Mouse (Mus musculus) heart, embryonic 11.5 days (tissue): ENCODE data around the gene Tnfrsf12a. TPM values are rescaled to one million over a fixed set of nuclear protein-coding genes. Genes with fewer than 3 reads are reported as not detected.

Experiments used
- ATAC-seq: fragments of 200-750 bp; cut with Nextera tagmentation; replicated peaks from 2 replicates; pipeline ENCODE4 v1.8.0; 2017; ENCODE audit warnings: moderate library complexity; ENCODE audit not compliant: insufficient number of reproducible peaks, low FRiP score, low TSS enrichment
- H3K27ac ChIP-seq: fragments of 300-500 bp; sonication (generic); 2 replicates; pipeline ENCODE4 v1.5.1; 2014; ENCODE audit warnings: mild to moderate bottlenecking, low read depth, low read length
- H3K27me3 ChIP-seq: fragments of 300-500 bp; sonication (generic); 2 replicates; pipeline ENCODE4 v1.6.1; 2014; ENCODE audit warnings: mild to moderate bottlenecking, low read length, mixed read lengths; ENCODE audit not compliant: control insufficient read depth, insufficient read depth
- H3K36me3 ChIP-seq: fragments of 300-500 bp; sonication (generic); 2 replicates; pipeline ENCODE4 v1.6.1; 2014; ENCODE audit warnings: mild to moderate bottlenecking, low read length, moderate library complexity, mixed read lengths; ENCODE audit not compliant: control insufficient read depth, insufficient read depth
- H3K4me1 ChIP-seq: fragments of 300-500 bp; sonication (generic); 2 replicates; pipeline ENCODE4 v1.6.1; 2014; ENCODE audit warnings: low read length; ENCODE audit not compliant: control insufficient read depth, insufficient read depth
- H3K4me2 ChIP-seq: fragments of 300-500 bp; sonication (generic); 2 replicates; pipeline ENCODE4 v1.6.1; 2014; ENCODE audit warnings: mild to moderate bottlenecking, moderate library complexity
- H3K4me3 ChIP-seq: fragments of 300-500 bp; sonication (generic); 2 replicates; pipeline ENCODE4 v1.5.1; 2014; ENCODE audit warnings: low read depth, low read length
- H3K9ac ChIP-seq: fragments of 300-500 bp; sonication (generic); 2 replicates; pipeline ENCODE4 v1.6.1; 2014; ENCODE audit warnings: mild to moderate bottlenecking, low read depth, low read length, moderate library complexity
- H3K9me3 ChIP-seq: fragments of 300-500 bp; sonication (generic); replicated peaks from 2 replicates; pipeline ENCODE4 v1.6.1; 2016; ENCODE audit warnings: low read length; ENCODE audit not compliant: control insufficient read depth
- WGBS: fragments of 180-500 bp; shearing (Covaris S2); extraction: QIAGEN DNeasy Blood & Tissue Kit; methylation state at CpG from one replicate; pipeline ENCODE4 v1.1.7; 2014; ENCODE audit not compliant: insufficient replicate concordance; 5-methylcytosine and 5-hydroxymethylcytosine counted together
- polyA plus RNA-seq: library from polyadenylated mRNA; unstranded; fragments of >200 nt; fragmentation: Nextera tagmentation; extraction: Ambion mirVana; gene quantifications from 2 replicates; pipeline ENCODE4 v1.2.1, GENCODE M21; 2014

The Tnfrsf12a gene
- polyA plus RNA-seq = 77.6 and 85.3 TPM in 2 replicates

- H3K27ac ChIP-seq = peak within 1 kb of the TSS; percentile 95
- H3K4me2 ChIP-seq = peak within 1 kb of the TSS; percentile 95
- ATAC-seq = peak; percentile 33; the same call in 1 of the 2 replicates
These were observed at the start of gene Tnfrsf12a for GRCm38 (mm10) chr17:23677236-23677679. Tnfrsf12a (minus strand) TSS chr17:23677468.

GRCm38 (mm10) chr17:23726758-23727142 lies 49.5 kb upstream of the Tnfrsf12a start:
- Histone ChIP-seq H3K36me3 (no peaks in the 10 kb centered on the region), H3K4me3 (peak overlapping the region; percentile 90), H3K9me3 (no peaks in the 10 kb centered on the region), H3K4me1 (peaks cover 3% of the 10 kb centered on the region; the same call in 1 of the 2 replicates), H3K4me2 (peak overlapping the region; percentile 77), H3K9ac (peak overlapping the region; percentile 89), H3K27ac (peak overlapping the region; percentile 95), H3K27me3 (no peaks in the 10 kb centered on the region)
- peak; percentile 90 for ATAC-seq
- WGBS = under 1% methylated on average over 20 of the region's 20 CpGs

More at GRCm38 (mm10) chr17:23677236-23677679, at the start of gene Tnfrsf12a:
- Histone ChIP-seq H3K36me3 (no peaks in the 10 kb centered on the region), H3K4me3 (peak within 1 kb of the TSS; percentile 73), H3K27me3 (peaks cover 40% of the 10 kb centered on the region), H3K9ac (peak within 1 kb of the TSS; percentile 86), H3K4me1 (peaks cover 21% of the 10 kb centered on the region), H3K9me3 (no peaks in the 10 kb centered on the region)
- WGBS = under 1% methylated on average over 34 of the region's 34 CpGs

- peak; percentile 94 for ATAC-seq
- H3K9me3 ChIP-seq = no peaks in the 10 kb centered on the region
- 1% methylated on average over 70 of the region's 73 CpGs for WGBS
- H3K9ac ChIP-seq = peak within 1 kb of the TSS; percentile 89
- peak within 1 kb of the TSS; percentile 90 for H3K4me3 ChIP-seq
- H3K27ac ChIP-seq = peak within 1 kb of the TSS; percentile 95
- H3K4me1 ChIP-seq = peaks cover 3% of the 10 kb centered on the region; the same call in 1 of the 2 replicates
- peak within 1 kb of the TSS; percentile 77 for H3K4me2 ChIP-seq
- H3K27me3 ChIP-seq = no peaks in the 10 kb centered on the region
- H3K36me3 ChIP-seq = no peaks in the 10 kb centered on the region
These were observed 48.9 kb upstream of the Tnfrsf12a start, which contains the start of gene Pkmyt1 for GRCm38 (mm10) chr17:23725999-23726757. Pkmyt1 (plus strand) TSS chr17:23726336.

GRCm38 (mm10) chr17:23725477-23725876 lies 48.2 kb upstream of the Tnfrsf12a start:
- Histone ChIP-seq H3K27me3 (peaks cover 3% of the 10 kb centered on the region; the same call in 1 of the 2 replicates), H3K9ac (peak overlapping the region; percentile 89; the same call in 1 of the 2 replicates), H3K4me2 (peak overlapping the region; percentile 77), H3K4me1 (peaks cover 3% of the 10 kb centered on the region; the same call in 1 of the 2 replicates), H3K27ac (peak overlapping the region; percentile 95), H3K4me3 (peak overlapping the region; percentile 90), H3K36me3 (no peaks in the 10 kb centered on the region), H3K9me3 (no peaks in the 10 kb centered on the region)
- WGBS = 61% methylated on average over 4 of the region's 4 CpGs
- ATAC-seq = no peak

- no peaks in the 10 kb centered on the region for H3K36me3 ChIP-seq
- H3K4me2 ChIP-seq = no peak within 1 kb of the TSS
- H3K4me3 ChIP-seq = no peak within 1 kb of the TSS
- WGBS = 56% methylated on average over 7 of the region's 7 CpGs
- H3K27me3 ChIP-seq = peaks cover 6% of the 10 kb centered on the region; the same call in 1 of the 2 replicates
- peaks cover 3% of the 10 kb centered on the region; the same call in 1 of the 2 replicates for H3K4me1 ChIP-seq
- ATAC-seq = no peak
- H3K9me3 ChIP-seq = no peaks in the 10 kb centered on the region
- no peak within 1 kb of the TSS for H3K27ac ChIP-seq
- no peak within 1 kb of the TSS for H3K9ac ChIP-seq
These were observed 45.3 kb upstream of the Tnfrsf12a start, which contains the start of gene 1520401A03Rik for GRCm38 (mm10) chr17:23722376-23723125. 1520401A03Rik (minus strand) TSS chr17:23722783.

- no peak for ATAC-seq
- WGBS = 85% methylated on average over 2 of the region's 2 CpGs
- no peak overlapping the region for H3K4me2 ChIP-seq
These were observed 44.6 kb upstream of the Tnfrsf12a start for GRCm38 (mm10) chr17:23721886-23722285.

GRCm38 (mm10) chr17:23719455-23719854 lies 42.2 kb upstream of the Tnfrsf12a start:
- Histone ChIP-seq H3K9me3 (no peaks in the 10 kb centered on the region), H3K27ac (no peak overlapping the region), H3K9ac (no peak overlapping the region), H3K4me2 (no peak overlapping the region), H3K4me3 (no peak overlapping the region), H3K36me3 (no peaks in the 10 kb centered on the region), H3K27me3 (peaks cover 10% of the 10 kb centered on the region; the same call in 1 of the 2 replicates), H3K4me1 (no peaks in the 10 kb centered on the region)
- ATAC-seq = no peak
- 36% methylated on average over 1 of the region's 1 CpGs for WGBS

More at GRCm38 (mm10) chr17:23721886-23722285, 44.6 kb upstream of the Tnfrsf12a start:
- Histone ChIP-seq H3K9me3 (no peaks in the 10 kb centered on the region), H3K27me3 (peaks cover 7% of the 10 kb centered on the region; the same call in 1 of the 2 replicates), H3K36me3 (no peaks in the 10 kb centered on the region), H3K9ac (no peak overlapping the region), H3K4me1 (peaks cover 3% of the 10 kb centered on the region; the same call in 1 of the 2 replicates), H3K27ac (no peak overlapping the region), H3K4me3 (no peak overlapping the region)

- H3K9me3 ChIP-seq = no peaks in the 10 kb centered on the region
- H3K36me3 ChIP-seq = no peaks in the 10 kb centered on the region
- H3K4me1 ChIP-seq = no peaks in the 10 kb centered on the region
- H3K27ac ChIP-seq = no peak overlapping the region
- ATAC-seq = no peak
- no peak overlapping the region for H3K4me2 ChIP-seq
- H3K4me3 ChIP-seq = no peak overlapping the region
- H3K9ac ChIP-seq = no peak overlapping the region
- peaks cover 10% of the 10 kb centered on the region; the same call in 1 of the 2 replicates for H3K27me3 ChIP-seq
- WGBS = 50% methylated on average over 2 of the region's 2 CpGs
These were observed 39.7 kb upstream of the Tnfrsf12a start for GRCm38 (mm10) chr17:23717003-23717402.
